Mouse (Mus musculus) ES-E14 (cell line): ENCODE data around the gene Selenow.

Experiments
- CHD2 ChIP-seq: IDR thresholded peaks from 2 replicates; pipeline ENCODE4 v1.6.1; 2014; ENCODE audit warnings: mild to moderate bottlenecking, low read depth, low read length, inconsistent platforms
- HCFC1 ChIP-seq: IDR thresholded peaks from 2 replicates; pipeline ENCODE4 v1.6.1; 2012; ENCODE audit warnings: low read length, inconsistent platforms, borderline replicate concordance; ENCODE audit not compliant: insufficient read depth
- ZC3H11A ChIP-seq: IDR thresholded peaks from 2 replicates; pipeline ENCODE4 v1.6.1; 2012; ENCODE audit warnings: low read depth, mild to moderate bottlenecking, inconsistent platforms, low read length, borderline replicate concordance
- ZNF384 ChIP-seq: IDR thresholded peaks from 2 replicates; pipeline ENCODE4 v1.6.1; 2012; ENCODE audit warnings: low read depth, low read length, inconsistent platforms

DNA sequence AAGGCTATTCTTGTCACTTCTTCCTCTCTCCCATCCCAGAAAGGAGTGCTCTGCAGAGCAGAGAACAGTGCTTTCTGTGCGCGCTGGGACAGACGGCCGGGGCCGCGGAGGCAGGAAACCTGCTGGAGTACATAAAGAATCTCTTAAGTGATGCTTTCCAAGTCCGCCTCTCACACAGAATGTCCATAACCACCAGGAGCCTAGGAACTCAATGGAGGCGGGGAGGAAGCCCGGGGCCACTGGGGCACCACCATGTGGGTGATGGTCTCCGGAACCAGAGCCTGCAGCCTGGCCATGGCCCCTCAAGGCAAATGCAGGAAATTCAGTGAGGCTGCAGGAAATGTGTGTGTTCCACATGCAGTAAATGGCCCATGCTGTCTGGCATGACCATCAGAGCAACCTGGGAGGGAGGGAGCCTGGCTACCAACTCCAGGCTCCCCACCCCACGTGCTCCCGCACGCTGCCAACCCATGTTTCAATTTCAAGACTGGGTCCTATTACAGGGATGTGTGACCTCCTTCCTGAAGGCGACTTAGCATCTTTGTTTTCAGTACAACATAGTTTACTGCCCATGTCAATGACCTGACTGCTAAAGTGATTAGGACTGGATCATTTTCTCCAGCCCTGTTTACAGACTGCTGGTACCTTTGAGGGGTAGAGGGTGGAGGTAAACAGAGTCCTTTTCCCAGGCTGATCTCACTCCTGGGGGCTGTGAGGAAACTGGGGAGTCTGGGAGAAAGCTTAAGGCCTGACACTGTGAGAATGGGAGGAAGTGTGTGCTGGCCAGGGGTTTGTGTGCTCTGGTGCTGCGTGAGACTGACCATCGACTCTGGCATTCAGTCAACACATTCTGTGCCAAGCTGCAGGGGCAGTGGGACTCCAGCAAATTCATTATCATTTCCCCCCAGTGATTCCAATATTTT lies 11.5 kb upstream of the Selenow start:
- TF ChIP-seq HCFC1 (no peak), ZNF384 (no peak), ZC3H11A (no peak), CHD2 (no peak)
